Mouse (Mus musculus) limb, embryonic 14.5 days (tissue): ENCODE data around the gene Lrrc1. TPM values are rescaled to one million over a fixed set of nuclear protein-coding genes. Genes with fewer than 3 reads are reported as not detected.

Experiments
- ATAC-seq: fragments of 200-750 bp; cut with Nextera tagmentation; 2 replicates; pipeline ENCODE4 v1.8.0; 2017; ENCODE audit warnings: low read depth, moderate number of reproducible peaks, moderate TSS enrichment; ENCODE audit not compliant: low FRiP score
- DNase-seq: peaks from one replicate; pipeline ENCODE4 v3.0.0-alpha.2; 2015; ENCODE audit warnings: low spot score
- H3K27ac ChIP-seq: fragments of 300-500 bp; sonication (generic); replicated peaks from 2 replicates; pipeline ENCODE4 v1.5.1; 2014; ENCODE audit warnings: low read depth, mild to moderate bottlenecking, low read length, moderate library complexity, mixed read lengths
- H3K27me3 ChIP-seq: fragments of 300-500 bp; sonication (generic); 2 replicates; pipeline ENCODE4 v1.6.1; 2014; ENCODE audit warnings: low read length, mixed read lengths; ENCODE audit not compliant: control insufficient read depth, insufficient read depth
- H3K36me3 ChIP-seq: fragments of 300-500 bp; sonication (generic); 2 replicates; pipeline ENCODE4 v1.6.1; 2014; ENCODE audit warnings: mild to moderate bottlenecking, low read length, moderate library complexity, mixed read lengths; ENCODE audit not compliant: control insufficient read depth, insufficient read depth
- H3K4me1 ChIP-seq: fragments of 300-500 bp; sonication (generic); 2 replicates; pipeline ENCODE4 v1.6.1; 2014; ENCODE audit warnings: antibody characterized with exemption, low read length, mixed read lengths; ENCODE audit not compliant: control insufficient read depth, insufficient read depth
- H3K4me2 ChIP-seq: fragments of 300-500 bp; sonication (generic); replicated peaks from 2 replicates; pipeline ENCODE4 v1.6.1; 2014; ENCODE audit warnings: low read depth, mild to moderate bottlenecking, low read length, moderate library complexity; ENCODE audit not compliant: severe bottlenecking
- H3K4me3 ChIP-seq: fragments of 300-500 bp; sonication (generic); replicated peaks from 2 replicates; pipeline ENCODE4 v1.5.1; 2014; ENCODE audit warnings: low read length
- H3K9ac ChIP-seq: fragments of 300-500 bp; sonication (generic); 2 replicates; pipeline ENCODE4 v1.6.1; 2014; ENCODE audit warnings: mild to moderate bottlenecking, low read depth, low read length, moderate library complexity; ENCODE audit not compliant: severe bottlenecking
- H3K9me3 ChIP-seq: fragments of 300-500 bp; sonication (generic); 2 replicates; pipeline ENCODE4 v1.6.1; 2016; ENCODE audit warnings: low read length; ENCODE audit not compliant: control insufficient read depth
- POLR2A ChIP-seq: fragments of 200-500 bp; IDR thresholded peaks from 2 replicates; pipeline ENCODE4 v1.8.0; 2012; ENCODE audit warnings: inconsistent platforms, mild to moderate bottlenecking, moderate library complexity, borderline replicate concordance; ENCODE audit not compliant: insufficient read depth, insufficient read length; ENCODE audit errors: extremely low read depth
- WGBS: fragments of 180-500 bp; shearing (Covaris S2); extraction: QIAGEN DNeasy Blood & Tissue Kit; methylation state at CpG from one replicate; pipeline ENCODE4 v1.1.7; 2014; 5-methylcytosine and 5-hydroxymethylcytosine counted together
- polyA plus RNA-seq, 2 experiments: library from polyadenylated mRNA; depleted of rRNA in 1 of 2; stranded (reverse) in 1 of 2; unstranded in 1 of 2; fragments of >200 nt; fragmentation: Nextera tagmentation in 1 of 2; extraction: Ambion mirVana in 1 of 2; gene quantifications; 2 replicates each; pipeline versions ENCODE4 v1.2.1 to v1.2.3; 2012 to 2014

The Lrrc1 gene
- polyA plus RNA-seq, 2 experiments, result 16.8 to 26.6 TPM

DNA sequence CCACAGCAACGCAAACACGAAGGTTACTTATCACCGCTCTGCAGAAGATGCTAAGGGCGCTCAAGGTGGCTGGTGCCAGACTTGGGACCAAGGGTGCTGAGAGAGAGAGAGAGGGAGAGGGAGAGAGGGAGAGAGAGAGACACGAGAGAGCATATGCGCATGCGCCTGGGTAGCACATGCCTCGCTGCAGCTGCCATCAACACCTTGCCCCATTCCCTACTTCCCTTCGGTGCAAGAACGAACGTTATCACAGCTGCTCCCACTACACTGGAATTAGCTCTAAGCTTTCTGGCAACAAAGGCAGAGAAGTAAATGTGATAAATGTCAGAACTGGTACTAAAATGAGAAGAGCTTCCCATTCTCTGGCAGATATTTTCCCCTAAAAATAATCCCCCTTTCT is 79.3 kb downstream of the Lrrc1 start:
- H3K4me3 ChIP-seq, result no peak overlapping the region
- H3K4me1 ChIP-seq, result peaks cover 26% of the 10 kb centered on the region
- no peak for TF ChIP-seq POLR2A
- H3K9me3 ChIP-seq, result no peaks in the 10 kb centered on the region
- H3K4me2 ChIP-seq, result 0 out of 2 replicates have a peak overlapping the region, but pooled peaks have one; percentile 16
- H3K27ac ChIP-seq, result no peak overlapping the region
- peaks cover 7% of the 10 kb centered on the region; the same call in 1 of the 2 replicates for H3K36me3 ChIP-seq
- DNase-seq (no peak), ATAC-seq (no peak)
- H3K27me3 ChIP-seq, result no peaks in the 10 kb centered on the region
- no peak overlapping the region for H3K9ac ChIP-seq
- 39% methylated on average over 11 of the region's 11 CpGs for WGBS

DNA sequence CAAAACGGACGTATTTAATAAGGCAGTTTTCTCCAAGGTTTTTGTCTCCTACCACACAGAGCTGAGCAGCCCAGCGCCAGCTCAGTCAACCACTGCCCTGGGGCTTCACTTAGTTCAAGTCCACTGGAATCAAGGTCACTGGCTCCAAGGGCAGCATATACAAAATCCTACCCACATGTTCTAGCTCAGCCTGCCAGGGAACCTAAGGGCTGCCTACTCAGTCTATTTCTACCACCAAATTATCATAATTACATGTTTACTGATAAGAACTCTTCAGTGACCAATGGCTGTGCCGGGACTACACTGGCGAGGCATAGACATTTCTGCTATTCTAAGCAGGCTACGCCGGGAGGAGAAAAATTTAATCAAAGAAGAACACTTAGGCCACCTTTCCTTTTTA is 80.8 kb downstream of the Lrrc1 start:
- WGBS, result 76% methylated on average over 7 of the region's 7 CpGs
- peaks cover 7% of the 10 kb centered on the region; the same call in 1 of the 2 replicates for H3K36me3 ChIP-seq
- peaks cover 22% of the 10 kb centered on the region for H3K4me1 ChIP-seq
- no peak for TF ChIP-seq POLR2A
- no peaks in the 10 kb centered on the region for H3K9me3 ChIP-seq
- H3K4me2 ChIP-seq, result no peak overlapping the region
- DNase-seq, result no peak
- H3K9ac ChIP-seq, result no peak overlapping the region
- no peak for ATAC-seq
- H3K27me3 ChIP-seq, result no peaks in the 10 kb centered on the region
- 0 out of 2 replicates have a peak overlapping the region, but pooled peaks have one; percentile 43 for H3K27ac ChIP-seq
- H3K4me3 ChIP-seq, result no peak overlapping the region

DNA sequence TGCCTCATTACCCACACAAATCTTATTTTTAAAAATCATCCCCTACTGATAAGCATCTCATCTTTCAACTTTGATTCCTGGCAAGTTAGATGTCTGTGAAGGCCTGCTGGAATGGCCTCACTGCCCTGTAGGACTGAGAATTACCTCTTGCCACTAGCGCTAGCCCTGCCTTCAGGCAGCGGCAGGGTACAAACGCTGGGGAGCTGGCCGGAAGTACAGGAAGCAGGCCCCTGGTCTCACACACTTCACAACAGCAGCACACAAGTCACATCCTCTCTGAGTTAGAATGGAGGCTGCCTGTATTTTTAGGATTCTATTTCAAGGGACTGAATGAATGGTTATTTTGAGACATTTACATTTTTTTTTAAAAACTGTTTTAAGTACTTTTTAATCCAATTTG is 81.5 kb downstream of the Lrrc1 start:
- 40% methylated on average over 4 of the region's 4 CpGs for WGBS
- no peaks in the 10 kb centered on the region for H3K27me3 ChIP-seq
- H3K36me3 ChIP-seq, result peaks cover 2% of the 10 kb centered on the region; the same call in 1 of the 2 replicates
- H3K4me1 ChIP-seq, result peaks cover 22% of the 10 kb centered on the region
- no peak for TF ChIP-seq POLR2A
- H3K4me3 ChIP-seq, result no peak overlapping the region
- no peak for ATAC-seq
- no peak for DNase-seq
- no peak overlapping the region for H3K9ac ChIP-seq
- H3K4me2 ChIP-seq, result no peak overlapping the region
- H3K27ac ChIP-seq, result no peak overlapping the region
- no peaks in the 10 kb centered on the region for H3K9me3 ChIP-seq

DNA sequence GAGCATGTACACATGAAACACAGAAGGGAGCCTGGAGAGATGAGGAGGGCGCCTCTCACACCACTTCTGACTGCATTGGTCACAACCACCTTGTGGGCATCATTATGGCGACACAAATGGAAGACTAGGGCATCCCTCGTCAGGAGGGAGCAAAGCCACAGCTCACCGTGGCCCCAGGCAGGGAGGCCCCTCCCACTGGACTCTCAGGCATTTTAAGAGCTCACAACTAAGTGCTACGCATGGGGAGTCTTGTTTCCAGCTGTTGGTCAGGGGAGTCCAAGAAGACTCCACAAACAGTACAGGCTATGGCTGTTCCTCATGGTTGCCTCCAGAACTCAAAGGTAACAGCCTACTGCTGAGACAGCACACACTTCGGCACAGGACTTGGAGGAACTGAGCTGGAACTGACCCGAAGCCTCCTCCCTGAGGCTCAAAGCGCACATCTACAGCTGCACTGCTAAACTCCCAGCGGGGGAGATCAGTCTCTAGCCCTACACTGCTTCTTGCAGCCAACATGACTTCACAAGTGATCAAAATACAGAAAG is 83.2 kb downstream of the Lrrc1 start:
- no peak for DNase-seq
- no peak overlapping the region for H3K4me3 ChIP-seq
- H3K4me2 ChIP-seq, result no peak overlapping the region
- peak; percentile 19; the same call in 1 of the 2 replicates for ATAC-seq
- 0 out of 2 replicates have a peak, but pooled peaks cover 6% of the 10 kb centered on the region for H3K36me3 ChIP-seq
- no peaks in the 10 kb centered on the region for H3K9me3 ChIP-seq
- H3K9ac ChIP-seq, result no peak overlapping the region
- H3K4me1 ChIP-seq, result peaks cover 22% of the 10 kb centered on the region
- no peak for TF ChIP-seq POLR2A
- H3K27me3 ChIP-seq, result no peaks in the 10 kb centered on the region
- WGBS, result 63% methylated on average over 9 of the region's 9 CpGs
- no peak overlapping the region for H3K27ac ChIP-seq

DNA sequence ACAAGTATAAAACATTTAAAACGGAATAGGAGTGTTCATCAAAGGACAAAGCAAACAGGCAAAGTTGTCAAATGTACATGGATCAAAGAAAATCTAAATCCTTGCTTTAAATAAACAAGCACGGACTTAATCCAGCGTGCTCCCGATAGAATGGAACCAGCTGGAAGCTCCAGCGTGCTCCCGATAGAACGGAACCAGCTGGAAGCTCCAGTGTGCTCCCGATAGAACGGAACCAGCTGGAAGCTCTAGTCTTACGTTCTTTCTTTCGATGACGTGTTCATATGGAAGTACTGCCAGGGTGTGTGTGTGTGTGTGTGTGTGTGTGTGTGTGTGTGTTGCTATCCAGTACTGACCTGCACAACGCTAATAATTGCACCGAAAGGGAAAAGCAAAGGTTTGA is 84.3 kb downstream of the Lrrc1 start:
- Histone ChIP-seq H3K4me2 (no peak overlapping the region), H3K36me3 (peaks cover 10% of the 10 kb centered on the region; the same call in 1 of the 2 replicates), H3K27me3 (no peaks in the 10 kb centered on the region), H3K27ac (no peak overlapping the region), H3K4me3 (no peak overlapping the region), H3K9ac (no peak overlapping the region), H3K4me1 (peaks cover 21% of the 10 kb centered on the region), H3K9me3 (no peaks in the 10 kb centered on the region)
- WGBS, result 84% methylated on average over 14 of the region's 14 CpGs
- DNase-seq, result no peak
- ATAC-seq, result no peak
- TF ChIP-seq POLR2A, result no peak
